Mouse (Mus musculus): ENCODE measurements around the gene Zbtb16. TPM values are rescaled to one million over a fixed set of nuclear protein-coding genes. Genes with fewer than 3 reads are reported as not detected.

Gene Zbtb16
- polyA plus RNA-seq, 1 experiment from 2014 or later, result 19.7 TPM

- WGBS, result 5% methylated on average over 14 of the region's 14 CpGs
- Histone ChIP-seq H3K4me3 (peak overlapping the region; percentile 86), H3K27ac (peak overlapping the region; percentile 90), H3K9me3 (replicated peaks) (no peaks in the 10 kb centered on the region), H3K4me1 (peaks cover 66% of the 10 kb centered on the region), H3K27me3 (ENCODE audit: low read depth, poor library complexity, severe bottlenecking) (peaks cover 78% of the 10 kb centered on the region), H3K36me3 (peaks cover 12% of the 10 kb centered on the region)
- no peak for DNase-seq (ENCODE audit: low spot score)
These were observed 1.2 kb upstream of the Zbtb16 start for GRCm38 (mm10) chr9:48837181-48837580.

GRCm38 (mm10) chr9:48836566-48836930 lies 526 bp upstream of the Zbtb16 start:
- Histone ChIP-seq H3K27me3 (ENCODE audit: low read depth, poor library complexity, severe bottlenecking) (peaks cover 80% of the 10 kb centered on the region), H3K9me3 (replicated peaks) (no peaks in the 10 kb centered on the region), H3K4me3 (peak overlapping the region; percentile 86), H3K36me3 (peaks cover 18% of the 10 kb centered on the region), H3K27ac (peak overlapping the region; percentile 90), H3K4me1 (peaks cover 73% of the 10 kb centered on the region)
- 2% methylated on average over 12 of the region's 12 CpGs for WGBS
- DNase-seq (ENCODE audit: low spot score), result no peak

- H3K4me3 ChIP-seq, result peak overlapping the region; percentile 86
- peak; percentile 72 for DNase-seq (ENCODE audit: low spot score)
- peaks cover 88% of the 10 kb centered on the region for H3K27me3 ChIP-seq (ENCODE audit: low read depth, poor library complexity, severe bottlenecking)
- under 1% methylated on average over 65 of the region's 65 CpGs for WGBS
- H3K27ac ChIP-seq, result peak overlapping the region; percentile 90
- peaks cover 77% of the 10 kb centered on the region for H3K4me1 ChIP-seq
- H3K9me3 ChIP-seq (replicated peaks), result no peaks in the 10 kb centered on the region
- peaks cover 36% of the 10 kb centered on the region for H3K36me3 ChIP-seq
These were observed 1.2 kb downstream of the Zbtb16 start for GRCm38 (mm10) chr9:48834541-48835411.

GRCm38 (mm10) chr9:48834006-48834405 lies 2.0 kb downstream of the Zbtb16 start:
- Histone ChIP-seq H3K36me3 (peaks cover 43% of the 10 kb centered on the region), H3K27ac (peak overlapping the region; percentile 90), H3K4me3 (peak overlapping the region; percentile 86), H3K9me3 (replicated peaks) (no peaks in the 10 kb centered on the region), H3K27me3 (ENCODE audit: low read depth, poor library complexity, severe bottlenecking) (peaks cover 80% of the 10 kb centered on the region), H3K4me1 (peaks cover 82% of the 10 kb centered on the region)
- WGBS, result 21% methylated on average over 4 of the region's 4 CpGs
- DNase-seq (ENCODE audit: low spot score), result no peak

GRCm38 (mm10) chr9:48833493-48833892 lies 2.5 kb downstream of the Zbtb16 start:
- Histone ChIP-seq H3K36me3 (peaks cover 43% of the 10 kb centered on the region), H3K4me3 (no peak overlapping the region), H3K9me3 (replicated peaks) (no peaks in the 10 kb centered on the region), H3K4me1 (peaks cover 82% of the 10 kb centered on the region), H3K27ac (no peak overlapping the region), H3K27me3 (ENCODE audit: low read depth, poor library complexity, severe bottlenecking) (peaks cover 80% of the 10 kb centered on the region)
- 86% methylated on average over 11 of the region's 11 CpGs for WGBS
- no peak for DNase-seq (ENCODE audit: low spot score)

GRCm38 (mm10) chr9:48832473-48833100 lies 3.4 kb downstream of the Zbtb16 start:
- Histone ChIP-seq H3K4me3 (no peak overlapping the region), H3K27ac (no peak overlapping the region), H3K36me3 (peaks cover 51% of the 10 kb centered on the region), H3K4me1 (peaks cover 82% of the 10 kb centered on the region), H3K9me3 (replicated peaks) (no peaks in the 10 kb centered on the region), H3K27me3 (ENCODE audit: low read depth, poor library complexity, severe bottlenecking) (peaks cover 78% of the 10 kb centered on the region)
- DNase-seq (ENCODE audit: low spot score), result no peak
- WGBS, result 91% methylated on average over 20 of the region's 20 CpGs

GRCm38 (mm10) chr9:48831560-48832460 lies 4.2 kb downstream of the Zbtb16 start:
- 84% methylated on average over 23 of the region's 23 CpGs for WGBS
- Histone ChIP-seq H3K27me3 (ENCODE audit: low read depth, poor library complexity, severe bottlenecking) (peaks cover 71% of the 10 kb centered on the region), H3K9me3 (replicated peaks) (no peaks in the 10 kb centered on the region), H3K4me1 (peaks cover 74% of the 10 kb centered on the region), H3K27ac (no peak overlapping the region), H3K4me3 (no peak overlapping the region), H3K36me3 (peaks cover 56% of the 10 kb centered on the region)
- no peak for DNase-seq (ENCODE audit: low spot score)

GRCm38 (mm10) chr9:48828839-48829238 lies 7.2 kb downstream of the Zbtb16 start:
- H3K27me3 ChIP-seq (ENCODE audit: low read depth, poor library complexity, severe bottlenecking), result peaks cover 64% of the 10 kb centered on the region
- H3K4me1 ChIP-seq, result peaks cover 70% of the 10 kb centered on the region
- no peaks in the 10 kb centered on the region for H3K9me3 ChIP-seq (replicated peaks)
- DNase-seq (ENCODE audit: low spot score), result no peak
- no peak overlapping the region for H3K27ac ChIP-seq
- H3K36me3 ChIP-seq, result peaks cover 63% of the 10 kb centered on the region
- H3K4me3 ChIP-seq, result no peak overlapping the region
- 88% methylated on average over 7 of the region's 7 CpGs for WGBS

GRCm38 (mm10) chr9:48826377-48826889 lies 9.6 kb downstream of the Zbtb16 start:
- H3K4me3 ChIP-seq, result no peak overlapping the region
- no peak for DNase-seq (ENCODE audit: low spot score)
- H3K27me3 ChIP-seq (ENCODE audit: low read depth, poor library complexity, severe bottlenecking), result peaks cover 40% of the 10 kb centered on the region
- H3K36me3 ChIP-seq, result peaks cover 44% of the 10 kb centered on the region
- peaks cover 70% of the 10 kb centered on the region for H3K4me1 ChIP-seq
- no peaks in the 10 kb centered on the region for H3K9me3 ChIP-seq (replicated peaks)
- 84% methylated on average over 7 of the region's 7 CpGs for WGBS
- H3K27ac ChIP-seq, result no peak overlapping the region

- H3K4me1 ChIP-seq, result peaks cover 85% of the 10 kb centered on the region
- H3K27ac ChIP-seq, result peak overlapping the region; percentile 66
- peaks cover 26% of the 10 kb centered on the region for H3K36me3 ChIP-seq
- whole genome bisulfite sequencing, result 60% methylated on average over 12 of the region's 12 CpGs
- no peak for DNase-seq (ENCODE audit: low spot score)
- 0 out of 2 replicates have a peak overlapping the region, but pooled peaks have one; percentile 0 for H3K4me3 ChIP-seq
- H3K9me3 ChIP-seq (replicated peaks), result no peaks in the 10 kb centered on the region
- H3K27me3 ChIP-seq (ENCODE audit: low read depth, poor library complexity, severe bottlenecking), result peaks cover 28% of the 10 kb centered on the region
These were observed 11.4 kb downstream of the Zbtb16 start for GRCm38 (mm10) chr9:48824533-48825130.

- Histone ChIP-seq H3K36me3 (peaks cover 20% of the 10 kb centered on the region), H3K9me3 (replicated peaks) (no peaks in the 10 kb centered on the region), H3K4me3 (peak overlapping the region; percentile 31), H3K27ac (peak overlapping the region; percentile 84), H3K27me3 (ENCODE audit: low read depth, poor library complexity, severe bottlenecking) (peaks cover 32% of the 10 kb centered on the region), H3K4me1 (peaks cover 87% of the 10 kb centered on the region)
- DNase-seq (ENCODE audit: low spot score), result peak; percentile 36
- 24% methylated on average over 6 of the region's 6 CpGs for WGBS
These were observed 12.2 kb downstream of the Zbtb16 start for GRCm38 (mm10) chr9:48823851-48824250.

GRCm38 (mm10) chr9:48823319-48823705 lies 12.7 kb downstream of the Zbtb16 start:
- Histone ChIP-seq H3K27me3 (ENCODE audit: low read depth, poor library complexity, severe bottlenecking) (peaks cover 30% of the 10 kb centered on the region), H3K36me3 (peaks cover 19% of the 10 kb centered on the region), H3K4me1 (peaks cover 87% of the 10 kb centered on the region), H3K9me3 (replicated peaks) (no peaks in the 10 kb centered on the region), H3K27ac (peak overlapping the region; percentile 84), H3K4me3 (peak overlapping the region; percentile 31)
- 9% methylated on average over 7 of the region's 7 CpGs for WGBS
- DNase-seq (ENCODE audit: low spot score), result no peak
